Mouse (Mus musculus) liver, embryonic 13.5 days (tissue): ENCODE results near the gene Lgsn. TPM values are rescaled to one million over a fixed set of nuclear protein-coding genes. Genes with fewer than 3 reads are reported as not detected.

ENCODE experiments used
- ATAC-seq: fragments of 200-750 bp; cut with Nextera tagmentation; 2 replicates; pipeline ENCODE4 v1.8.0; 2017; ENCODE audit warnings: low read depth, mild to moderate bottlenecking, moderate number of reproducible peaks, moderate library complexity
- DNase-seq: peaks from one replicate; pipeline ENCODE4 v3.0.0; 2022
- H3K27ac ChIP-seq: fragments of 300-500 bp; sonication (generic); 2 replicates; pipeline ENCODE4 v1.5.1; 2015; ENCODE audit warnings: moderate library complexity, mild to moderate bottlenecking, inconsistent platforms
- H3K27me3 ChIP-seq: fragments of 300-500 bp; sonication (generic); 2 replicates; pipeline ENCODE4 v1.6.1; 2015; ENCODE audit warnings: mild to moderate bottlenecking, inconsistent platforms
- H3K36me3 ChIP-seq: fragments of 300-500 bp; sonication (generic); 2 replicates; pipeline ENCODE4 v1.6.1; 2015; ENCODE audit warnings: mild to moderate bottlenecking, inconsistent platforms
- H3K4me1 ChIP-seq: fragments of 300-500 bp; sonication (generic); replicated peaks from 2 replicates; pipeline ENCODE4 v1.6.1; 2015; ENCODE audit warnings: inconsistent platforms
- H3K4me2 ChIP-seq: fragments of 300-500 bp; sonication (generic); 2 replicates; pipeline ENCODE4 v1.6.1; 2015; ENCODE audit warnings: inconsistent platforms, mild to moderate bottlenecking, moderate library complexity
- H3K4me3 ChIP-seq: fragments of 300-500 bp; sonication (generic); replicated peaks from 2 replicates; pipeline ENCODE4 v1.5.1; 2015; ENCODE audit warnings: mild to moderate bottlenecking, inconsistent platforms
- H3K9ac ChIP-seq: fragments of 300-500 bp; sonication (generic); 2 replicates; pipeline ENCODE4 v1.6.1; 2015; ENCODE audit warnings: mild to moderate bottlenecking, inconsistent platforms
- H3K9me3 ChIP-seq: fragments of 300-500 bp; sonication (generic); replicated peaks from 2 replicates; pipeline ENCODE4 v1.6.1; 2016; ENCODE audit warnings: inconsistent platforms
- WGBS: fragments of 180-500 bp; shearing (Covaris S2); methylation state at CpG from one replicate; pipeline ENCODE4 v1.1.7; 2015; ENCODE audit not compliant: insufficient replicate concordance; 5-methylcytosine and 5-hydroxymethylcytosine counted together
- polyA plus RNA-seq: library from polyadenylated mRNA; unstranded; fragments of >200 nt; fragmentation: Nextera tagmentation; extraction: Ambion mirVana; gene quantifications from 2 replicates; pipeline ENCODE4 v1.2.1, GENCODE M21; 2015

Gene Lgsn
- polyA plus RNA-seq: not detected in 2 replicates

- no peak within 1 kb of the TSS for H3K4me3 ChIP-seq
- no peaks in the 10 kb centered on the region for H3K9me3 ChIP-seq
- 57% methylated on average over 5 of the region's 5 CpGs for WGBS
- no peaks in the 10 kb centered on the region for H3K4me1 ChIP-seq
- H3K4me2 ChIP-seq: no peak within 1 kb of the TSS
- H3K27ac ChIP-seq: no peak within 1 kb of the TSS
- DNase-seq (no peak), ATAC-seq (no peak)
- no peaks in the 10 kb centered on the region for H3K36me3 ChIP-seq
- H3K9ac ChIP-seq: no peak within 1 kb of the TSS
- no peaks in the 10 kb centered on the region for H3K27me3 ChIP-seq
Measured at GRCm38 (mm10) chr1:31176101-31176500, at the start of gene Lgsn. Gene Lgsn, plus strand, starts transcription at chr1:31176401.

GRCm38 (mm10) chr1:31138387-31138786, 37.8 kb upstream of the Lgsn start:
- H3K9me3 ChIP-seq: no peaks in the 10 kb centered on the region
- no peak overlapping the region for H3K4me2 ChIP-seq
- H3K9ac ChIP-seq: no peak overlapping the region
- H3K4me3 ChIP-seq: no peak overlapping the region
- 62% methylated on average over 3 of the region's 3 CpGs for WGBS
- ATAC-seq (no peak), DNase-seq (no peak)
- no peaks in the 10 kb centered on the region for H3K4me1 ChIP-seq
- H3K36me3 ChIP-seq: no peaks in the 10 kb centered on the region
- H3K27me3 ChIP-seq: no peaks in the 10 kb centered on the region
- no peak overlapping the region for H3K27ac ChIP-seq

- Histone ChIP-seq H3K4me1 (no peaks in the 10 kb centered on the region), H3K27me3 (no peaks in the 10 kb centered on the region), H3K4me3 (no peak overlapping the region), H3K4me2 (no peak overlapping the region), H3K36me3 (no peaks in the 10 kb centered on the region), H3K9ac (no peak overlapping the region), H3K27ac (no peak overlapping the region), H3K9me3 (no peaks in the 10 kb centered on the region)
- no peak for ATAC-seq
- DNase-seq: no peak
- 45% methylated on average over 8 of the region's 8 CpGs for WGBS
Measured at GRCm38 (mm10) chr1:31142288-31143094, 33.7 kb upstream of the Lgsn start.

- no peaks in the 10 kb centered on the region for H3K36me3 ChIP-seq
- H3K4me1 ChIP-seq: no peaks in the 10 kb centered on the region
- DNase-seq (no peak), ATAC-seq (no peak)
- WGBS: 45% methylated on average over 2 of the region's 2 CpGs
- no peaks in the 10 kb centered on the region for H3K9me3 ChIP-seq
- no peak overlapping the region for H3K4me3 ChIP-seq
- H3K4me2 ChIP-seq: no peak overlapping the region
- H3K9ac ChIP-seq: no peak overlapping the region
- no peaks in the 10 kb centered on the region for H3K27me3 ChIP-seq
- no peak overlapping the region for H3K27ac ChIP-seq
Measured at GRCm38 (mm10) chr1:31143571-31143970, 32.6 kb upstream of the Lgsn start.

- H3K4me1 ChIP-seq: no peaks in the 10 kb centered on the region
- H3K27ac ChIP-seq: no peak overlapping the region
- H3K4me2 ChIP-seq: no peak overlapping the region
- H3K9me3 ChIP-seq: no peaks in the 10 kb centered on the region
- ATAC-seq (no peak), DNase-seq (no peak)
- no peak overlapping the region for H3K9ac ChIP-seq
- 41% methylated on average over 6 of the region's 6 CpGs for WGBS
- no peaks in the 10 kb centered on the region for H3K36me3 ChIP-seq
- H3K4me3 ChIP-seq: no peak overlapping the region
- no peaks in the 10 kb centered on the region for H3K27me3 ChIP-seq
Measured at GRCm38 (mm10) chr1:31149671-31150070, 26.5 kb upstream of the Lgsn start.

GRCm38 (mm10) chr1:31150546-31150945, 25.7 kb upstream of the Lgsn start:
- no peaks in the 10 kb centered on the region for H3K4me1 ChIP-seq
- no peak overlapping the region for H3K27ac ChIP-seq
- no peak overlapping the region for H3K9ac ChIP-seq
- ATAC-seq: no peak
- no peaks in the 10 kb centered on the region for H3K9me3 ChIP-seq
- no peaks in the 10 kb centered on the region for H3K27me3 ChIP-seq
- H3K4me2 ChIP-seq: no peak overlapping the region
- WGBS: 45% methylated on average over 3 of the region's 3 CpGs
- H3K36me3 ChIP-seq: no peaks in the 10 kb centered on the region
- no peak for DNase-seq
- no peak overlapping the region for H3K4me3 ChIP-seq

- Histone ChIP-seq H3K27me3 (no peaks in the 10 kb centered on the region), H3K4me2 (no peak overlapping the region), H3K27ac (no peak overlapping the region), H3K4me1 (no peaks in the 10 kb centered on the region), H3K9ac (no peak overlapping the region), H3K36me3 (no peaks in the 10 kb centered on the region), H3K9me3 (no peaks in the 10 kb centered on the region), H3K4me3 (no peak overlapping the region)
- whole genome bisulfite sequencing: 44% methylated on average over 2 of the region's 2 CpGs
- ATAC-seq (no peak), DNase-seq (no peak)
Measured at GRCm38 (mm10) chr1:31152799-31153426, 23.3 kb upstream of the Lgsn start.

- Histone ChIP-seq H3K4me1 (no peaks in the 10 kb centered on the region), H3K36me3 (no peaks in the 10 kb centered on the region), H3K4me2 (no peak overlapping the region), H3K9me3 (no peaks in the 10 kb centered on the region), H3K4me3 (no peak overlapping the region), H3K27me3 (no peaks in the 10 kb centered on the region), H3K9ac (no peak overlapping the region), H3K27ac (no peak overlapping the region)
- DNase-seq (no peak), ATAC-seq (no peak)
- WGBS: 8% methylated on average over 7 of the region's 7 CpGs
Measured at GRCm38 (mm10) chr1:31153793-31154349, 22.3 kb upstream of the Lgsn start.

- Histone ChIP-seq H3K9me3 (no peaks in the 10 kb centered on the region), H3K4me3 (no peak overlapping the region), H3K4me1 (no peaks in the 10 kb centered on the region), H3K9ac (no peak overlapping the region), H3K27ac (no peak overlapping the region), H3K27me3 (no peaks in the 10 kb centered on the region), H3K4me2 (no peak overlapping the region), H3K36me3 (no peaks in the 10 kb centered on the region)
- ATAC-seq (no peak), DNase-seq (no peak)
- WGBS: 49% methylated on average over 2 of the region's 2 CpGs
Measured at GRCm38 (mm10) chr1:31156185-31156584, 20.0 kb upstream of the Lgsn start.

- H3K9ac ChIP-seq: no peak overlapping the region
- H3K4me2 ChIP-seq: no peak overlapping the region
- H3K36me3 ChIP-seq: no peaks in the 10 kb centered on the region
- H3K9me3 ChIP-seq: no peaks in the 10 kb centered on the region
- H3K4me3 ChIP-seq: no peak overlapping the region
- DNase-seq: no peak
- no peak overlapping the region for H3K27ac ChIP-seq
- WGBS: 54% methylated on average over 2 of the region's 2 CpGs
- no peaks in the 10 kb centered on the region for H3K4me1 ChIP-seq
- no peaks in the 10 kb centered on the region for H3K27me3 ChIP-seq
- no peak for ATAC-seq
Measured at GRCm38 (mm10) chr1:31156884-31157283, 19.3 kb upstream of the Lgsn start.

- Histone ChIP-seq H3K4me2 (no peak overlapping the region), H3K27me3 (no peaks in the 10 kb centered on the region), H3K4me3 (no peak overlapping the region), H3K36me3 (no peaks in the 10 kb centered on the region), H3K27ac (no peak overlapping the region), H3K9me3 (no peaks in the 10 kb centered on the region), H3K9ac (no peak overlapping the region), H3K4me1 (no peaks in the 10 kb centered on the region)
- no peak for DNase-seq
- WGBS: 63% methylated on average over 18 of the region's 18 CpGs
- no peak for ATAC-seq
Measured at GRCm38 (mm10) chr1:31164527-31165189, 11.5 kb upstream of the Lgsn start.
